Mouse (Mus musculus) embryonic facial prominence, embryonic 11.5 days (tissue): Measurements from ENCODE around the gene Rpl12. TPM values are rescaled to one million over a fixed set of nuclear protein-coding genes. Genes with fewer than 3 reads are reported as not detected.

Experiments
- ATAC-seq: fragments of 200-750 bp; cut with Nextera tagmentation; replicated peaks from 2 replicates; pipeline ENCODE4 v1.8.0; 2017; ENCODE audit warnings: low read depth; ENCODE audit not compliant: insufficient number of reproducible peaks, low FRiP score, low TSS enrichment
- DNase-seq: peaks from one replicate; pipeline ENCODE4 v3.0.0-alpha.2; 2015; ENCODE audit warnings: low spot score
- H3K27ac ChIP-seq: fragments of 300-500 bp; sonication (generic); replicated peaks from 2 replicates; pipeline ENCODE4 v1.5.1; 2014; ENCODE audit warnings: mild to moderate bottlenecking, low read depth, low read length, control low read depth
- H3K27me3 ChIP-seq: fragments of 300-500 bp; sonication (generic); 2 replicates; pipeline ENCODE4 v1.6.1; 2014; ENCODE audit warnings: mild to moderate bottlenecking, low read length, moderate library complexity, mixed read lengths; ENCODE audit not compliant: control insufficient read depth, insufficient read depth
- H3K36me3 ChIP-seq: fragments of 300-500 bp; sonication (generic); replicated peaks from 2 replicates; pipeline ENCODE4 v1.6.1; 2014; ENCODE audit warnings: low read depth, mild to moderate bottlenecking, low read length, moderate library complexity, mixed read lengths; ENCODE audit not compliant: control insufficient read depth, insufficient read depth
- H3K4me1 ChIP-seq: fragments of 300-500 bp; sonication (generic); 2 replicates; pipeline ENCODE4 v1.6.1; 2014; ENCODE audit warnings: low read length, mixed read lengths; ENCODE audit not compliant: control insufficient read depth, insufficient read depth
- H3K4me2 ChIP-seq: fragments of 300-500 bp; sonication (generic); 2 replicates; pipeline ENCODE4 v1.6.1; 2014; ENCODE audit warnings: low read depth, mild to moderate bottlenecking, control low read depth, low read length, moderate library complexity
- H3K4me3 ChIP-seq: fragments of 300-500 bp; sonication (generic); 2 replicates; pipeline ENCODE4 v1.5.1; 2014; ENCODE audit warnings: low read depth, low read length, control low read depth
- H3K9ac ChIP-seq: fragments of 300-500 bp; sonication (generic); replicated peaks from 2 replicates; pipeline ENCODE4 v1.6.1; 2014; ENCODE audit warnings: mild to moderate bottlenecking, control low read depth, low read length
- H3K9me3 ChIP-seq: fragments of 300-500 bp; sonication (generic); replicated peaks from 2 replicates; pipeline ENCODE4 v1.6.1; 2016; ENCODE audit warnings: mild to moderate bottlenecking, low read length, inconsistent platforms, mixed read lengths; ENCODE audit not compliant: control insufficient read depth
- WGBS: fragments of 180-500 bp; shearing (Covaris S2); extraction: QIAGEN DNeasy Blood & Tissue Kit; methylation state at CpG from one replicate; pipeline ENCODE4 v1.1.7; 2014; 5-methylcytosine and 5-hydroxymethylcytosine counted together
- polyA plus RNA-seq: library from polyadenylated mRNA; unstranded; fragments of >200 nt; fragmentation: Nextera tagmentation; extraction: Ambion mirVana; gene quantifications from 2 replicates; pipeline ENCODE4 v1.2.1, GENCODE M21; 2014

Rpl12 gene
- polyA plus RNA-seq, 1 experiment from 2014 or later: 162 TPM

DNA sequence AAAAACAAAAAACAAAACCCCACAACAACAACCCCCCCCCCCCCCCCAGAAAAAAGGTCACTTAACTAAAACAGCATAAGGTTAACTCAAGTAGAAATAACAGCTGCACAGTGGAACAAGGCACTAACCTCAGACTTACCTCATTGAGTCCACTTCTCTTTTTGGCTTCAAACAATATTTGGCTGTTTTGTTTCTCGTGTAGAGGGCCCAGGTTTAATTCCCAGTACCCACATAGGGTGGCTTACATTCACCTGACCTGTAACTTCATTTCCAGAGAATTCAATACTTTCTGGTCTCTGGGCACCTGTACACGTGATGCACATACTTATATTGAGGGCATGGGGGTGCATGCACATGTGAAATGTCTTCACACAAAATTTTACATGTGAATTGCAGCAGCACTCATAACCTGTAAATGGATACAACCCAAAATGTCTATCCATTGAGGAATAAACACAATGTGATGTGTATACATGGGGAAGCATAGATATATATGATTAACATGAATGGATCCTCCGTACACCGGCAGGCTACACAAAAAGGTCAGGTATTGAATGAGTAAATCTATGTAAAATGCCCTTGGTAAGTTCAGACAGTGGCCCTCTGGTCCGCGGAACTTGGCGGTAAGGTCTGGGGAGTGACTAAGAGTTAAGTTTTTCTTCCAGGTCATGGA, 4.3 kb downstream of the Rpl12 start:
- no peak for ATAC-seq
- peaks cover 10% of the 10 kb centered on the region for H3K36me3 ChIP-seq
- no peaks in the 10 kb centered on the region for H3K27me3 ChIP-seq
- peak; percentile 34 for DNase-seq
- H3K4me1 ChIP-seq: peaks cover 7% of the 10 kb centered on the region
- H3K4me2 ChIP-seq: no peak overlapping the region
- H3K27ac ChIP-seq: no peak overlapping the region
- 14% methylated on average over 7 of the region's 7 CpGs for WGBS
- peak overlapping the region; percentile 84; the same call in 1 of the 2 replicates for H3K9ac ChIP-seq
- H3K4me3 ChIP-seq: no peak overlapping the region
- no peaks in the 10 kb centered on the region for H3K9me3 ChIP-seq

GRCm38 (mm10) chr2:32966184-32966688, 4.9 kb downstream of the Rpl12 start:
- peak; percentile 12 for DNase-seq

GRCm38 (mm10) chr2:32966689-32967631, 5.6 kb downstream of the Rpl12 start:
- Histone ChIP-seq H3K4me1 (peaks cover 3% of the 10 kb centered on the region; the same call in 1 of the 2 replicates), H3K36me3 (peaks cover 10% of the 10 kb centered on the region), H3K27me3 (no peaks in the 10 kb centered on the region), H3K9ac (peak overlapping the region; percentile 84), H3K9me3 (no peaks in the 10 kb centered on the region), H3K4me3 (peak overlapping the region; percentile 64), H3K4me2 (peak overlapping the region; percentile 93), H3K27ac (peak overlapping the region; percentile 91)
- WGBS: under 1% methylated on average over 55 of the region's 55 CpGs
- ATAC-seq: peak; percentile 83
- DNase-seq: peak; percentile 88

More at GRCm38 (mm10) chr2:32966184-32966688, 4.9 kb downstream of the Rpl12 start:
- no peak for ATAC-seq
- Histone ChIP-seq H3K4me2 (peak overlapping the region; percentile 93), H3K36me3 (peaks cover 10% of the 10 kb centered on the region), H3K9ac (peak overlapping the region; percentile 84), H3K4me1 (peaks cover 3% of the 10 kb centered on the region; the same call in 1 of the 2 replicates), H3K27me3 (no peaks in the 10 kb centered on the region), H3K4me3 (peak overlapping the region; percentile 64), H3K9me3 (no peaks in the 10 kb centered on the region), H3K27ac (peak overlapping the region; percentile 91)
- WGBS: 10% methylated on average over 13 of the region's 13 CpGs

- Histone ChIP-seq H3K4me1 (peaks cover 3% of the 10 kb centered on the region; the same call in 1 of the 2 replicates), H3K9ac (no peak overlapping the region), H3K27me3 (no peaks in the 10 kb centered on the region), H3K9me3 (no peaks in the 10 kb centered on the region), H3K27ac (no peak overlapping the region), H3K36me3 (peaks cover 9% of the 10 kb centered on the region), H3K4me3 (no peak overlapping the region), H3K4me2 (no peak overlapping the region; the same call in 1 of the 2 replicates)
- DNase-seq: no peak
- 87% methylated on average over 9 of the region's 9 CpGs for WGBS
- 0 out of 2 replicates have a peak, but pooled peaks have one; percentile 1 for ATAC-seq
Measured at GRCm38 (mm10) chr2:32968024-32968614, 6.8 kb downstream of the Rpl12 start.

- no peak for DNase-seq
- Histone ChIP-seq H3K27me3 (no peaks in the 10 kb centered on the region), H3K4me2 (no peak overlapping the region), H3K9ac (no peak overlapping the region), H3K27ac (no peak overlapping the region), H3K36me3 (no peaks in the 10 kb centered on the region; the same call in 1 of the 2 replicates), H3K4me3 (no peak overlapping the region), H3K4me1 (peaks cover 3% of the 10 kb centered on the region; the same call in 1 of the 2 replicates), H3K9me3 (no peaks in the 10 kb centered on the region)
- 82% methylated on average over 8 of the region's 8 CpGs for WGBS
- ATAC-seq: no peak
Measured at GRCm38 (mm10) chr2:32969326-32969725, 8.0 kb downstream of the Rpl12 start.

GRCm38 (mm10) chr2:32971235-32971634, 9.9 kb downstream of the Rpl12 start:
- Histone ChIP-seq H3K4me3 (no peak overlapping the region), H3K4me2 (no peak overlapping the region), H3K9ac (no peak overlapping the region), H3K36me3 (no peaks in the 10 kb centered on the region; the same call in 1 of the 2 replicates), H3K4me1 (peaks cover 3% of the 10 kb centered on the region; the same call in 1 of the 2 replicates), H3K27ac (no peak overlapping the region), H3K27me3 (no peaks in the 10 kb centered on the region), H3K9me3 (no peaks in the 10 kb centered on the region)
- WGBS: 38% methylated on average over 9 of the region's 9 CpGs
- DNase-seq: no peak
- ATAC-seq: no peak

DNA sequence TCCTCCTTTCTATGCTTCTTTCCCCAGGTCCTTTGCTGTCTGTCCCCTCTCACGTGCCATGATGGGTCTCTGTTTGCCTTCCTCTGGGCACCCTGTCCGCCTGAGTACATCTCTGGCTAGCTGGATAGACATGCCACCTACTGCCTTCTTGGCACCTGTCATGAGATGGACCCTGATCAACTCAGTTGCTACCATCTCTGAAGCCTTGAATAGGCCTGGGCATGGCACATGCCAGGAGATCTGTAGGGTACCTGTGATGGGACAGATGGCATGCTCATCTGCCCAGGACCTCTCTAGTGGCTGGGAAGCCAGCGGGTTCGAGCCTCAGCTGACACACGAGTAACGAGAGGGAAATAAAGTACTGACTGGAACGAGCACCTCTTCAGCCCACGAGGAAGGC, 12.9 kb downstream of the Rpl12 start:
- 86% methylated on average over 8 of the region's 8 CpGs for WGBS
- ATAC-seq (no peak), DNase-seq (no peak)
- Histone ChIP-seq H3K27me3 (no peaks in the 10 kb centered on the region), H3K4me3 (no peak overlapping the region), H3K4me2 (no peak overlapping the region), H3K4me1 (no peaks in the 10 kb centered on the region), H3K36me3 (no peaks in the 10 kb centered on the region; the same call in 1 of the 2 replicates), H3K27ac (no peak overlapping the region), H3K9me3 (no peaks in the 10 kb centered on the region), H3K9ac (no peak overlapping the region)
